Mouse (Mus musculus) Muller cell, postnatal 12 days (primary cell): ENCODE measurements at regions not wholly inside any gene's neighbourhood (a gene's known extent, or its start where the extent isn't known, plus 50 kb on each side); places are given as distances from the start of the nearest gene placed in this dataset.
A peak's percentile ranks its signal among the peaks of the same experiment; 100 is the strongest.

ENCODE experiments used
- DNase-seq: peaks from one replicate; pipeline ENCODE4 v3.0.0-alpha.2; 2015; ENCODE audit errors: inconsistent ontology term

DNA sequence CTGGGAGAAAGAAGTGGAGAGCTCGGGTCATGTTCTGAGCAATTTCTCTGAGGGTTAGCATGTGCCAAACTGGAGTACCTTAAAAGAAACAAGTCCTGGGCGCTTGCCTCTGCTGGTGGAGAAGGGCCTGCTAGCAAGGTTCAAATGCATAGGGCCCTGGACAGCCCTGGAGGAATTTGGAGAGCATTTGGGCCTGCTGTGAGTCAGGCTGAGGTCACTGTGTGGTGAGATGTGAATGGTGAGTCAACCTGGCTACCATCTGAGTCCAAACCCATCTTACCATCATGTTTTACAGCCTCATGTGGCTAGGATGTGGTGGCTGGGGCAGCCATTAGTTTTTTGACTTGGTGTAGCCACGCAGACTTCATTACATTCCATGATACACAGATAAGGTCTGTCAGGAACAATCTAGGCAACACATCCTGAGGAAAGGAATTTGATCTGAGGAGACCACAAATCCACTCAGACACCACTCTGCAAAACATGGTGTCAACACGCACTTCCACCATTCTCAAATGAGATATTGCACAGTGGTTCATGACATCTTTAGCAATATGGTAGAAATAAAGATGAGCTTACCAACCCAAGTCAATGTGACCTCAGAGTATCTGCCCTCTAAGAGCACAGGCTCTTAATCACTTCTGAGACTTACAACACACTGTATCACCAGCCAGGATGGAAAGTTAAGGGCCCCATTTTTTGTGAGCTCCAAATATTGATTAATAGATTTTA, 83.1 kb downstream of the Thbs2 start:
- DNase-seq: peak; percentile 85

DNA sequence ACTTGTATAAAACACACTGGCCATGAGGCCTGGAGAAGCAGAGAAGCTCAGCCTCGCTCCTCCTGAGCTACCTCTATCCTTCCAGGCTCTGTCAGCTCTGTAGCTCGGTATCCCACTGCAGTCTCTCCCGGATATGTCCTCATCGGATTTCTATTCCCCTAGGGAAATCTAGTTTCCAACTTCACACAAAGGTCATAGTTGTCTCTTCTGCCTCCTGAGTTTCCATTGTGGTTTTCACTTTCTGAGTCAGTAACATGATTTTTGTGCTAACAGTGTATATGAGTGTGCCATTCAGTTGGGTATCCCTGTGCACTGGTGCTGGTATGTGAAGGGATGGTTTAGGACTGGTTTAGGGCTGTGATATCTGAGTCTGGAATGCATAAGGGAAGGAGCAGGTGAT, 85.2 kb downstream of the Thbs2 start:
- DNase-seq: peak; percentile 19

DNA sequence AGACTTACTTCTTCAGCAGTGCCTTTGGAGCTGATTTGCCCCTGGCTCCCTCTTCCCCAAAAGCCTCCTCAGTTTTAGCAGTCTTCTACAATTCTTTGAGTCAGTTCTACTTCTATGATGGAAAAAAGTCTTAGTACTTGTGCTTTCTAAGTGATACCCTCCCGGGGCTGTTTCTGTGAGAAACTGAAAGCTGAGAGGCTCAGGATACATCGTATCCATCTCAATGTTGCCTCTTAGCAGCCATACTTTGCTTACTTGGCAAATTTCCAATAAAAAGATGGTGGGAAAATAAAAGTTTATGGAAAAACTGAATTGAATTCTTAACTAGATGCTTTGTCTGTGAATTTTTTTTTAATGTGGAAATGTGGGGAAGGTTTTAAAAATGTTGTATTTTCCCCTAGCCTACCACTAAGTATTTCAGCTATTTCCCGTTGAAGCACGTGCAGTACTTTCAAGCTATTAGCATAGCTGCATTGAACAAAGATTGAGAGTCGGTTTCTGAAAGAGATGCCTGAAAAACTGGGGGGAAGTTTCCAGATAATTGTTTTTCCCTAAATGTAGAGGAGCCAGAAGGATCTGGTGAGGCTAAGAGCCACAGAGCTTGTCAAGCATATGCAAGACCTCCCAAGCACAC, 87.6 kb downstream of the Thbs2 start:
- DNase-seq: no peak

DNA sequence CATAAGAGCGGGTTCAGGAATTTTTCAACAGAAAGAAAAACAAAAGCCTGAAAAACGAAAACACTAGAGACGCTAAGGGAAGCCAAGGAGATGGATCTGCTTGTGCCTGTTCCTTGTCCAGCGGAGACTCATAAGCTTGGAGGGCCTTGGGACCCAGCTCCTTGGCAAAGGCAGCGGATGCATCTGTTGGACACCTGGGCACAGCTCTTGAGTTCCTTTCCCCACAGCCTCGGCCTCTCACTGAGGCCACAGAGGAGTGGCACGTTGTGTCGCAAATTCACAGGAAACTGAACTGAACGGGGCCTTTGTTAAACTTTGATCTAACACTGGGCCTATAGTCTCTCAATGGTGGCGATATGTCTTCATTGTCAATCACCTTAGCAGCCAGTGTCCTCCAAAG, 94.4 kb downstream of the Thbs2 start:
- no peak for DNase-seq

DNA sequence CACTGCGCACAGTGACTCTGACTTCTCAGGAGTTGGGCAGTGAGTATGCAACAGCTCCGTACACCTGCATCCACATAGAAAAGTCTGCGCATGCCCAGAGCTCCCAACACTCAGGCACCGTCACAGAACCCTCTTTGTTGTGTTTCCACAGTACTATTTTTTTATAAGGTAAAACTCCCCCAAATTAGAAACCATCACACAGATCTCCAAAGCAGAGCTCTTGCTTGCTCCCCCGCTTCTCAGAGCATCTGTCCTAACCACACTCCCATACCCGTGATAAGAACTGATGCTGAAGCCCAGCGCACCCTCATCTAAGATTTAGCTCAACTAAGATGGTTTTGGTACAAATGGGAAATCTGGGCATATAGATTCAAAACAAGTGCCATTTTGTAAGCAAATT, 97.6 kb downstream of the Thbs2 start:
- no peak for DNase-seq

DNA sequence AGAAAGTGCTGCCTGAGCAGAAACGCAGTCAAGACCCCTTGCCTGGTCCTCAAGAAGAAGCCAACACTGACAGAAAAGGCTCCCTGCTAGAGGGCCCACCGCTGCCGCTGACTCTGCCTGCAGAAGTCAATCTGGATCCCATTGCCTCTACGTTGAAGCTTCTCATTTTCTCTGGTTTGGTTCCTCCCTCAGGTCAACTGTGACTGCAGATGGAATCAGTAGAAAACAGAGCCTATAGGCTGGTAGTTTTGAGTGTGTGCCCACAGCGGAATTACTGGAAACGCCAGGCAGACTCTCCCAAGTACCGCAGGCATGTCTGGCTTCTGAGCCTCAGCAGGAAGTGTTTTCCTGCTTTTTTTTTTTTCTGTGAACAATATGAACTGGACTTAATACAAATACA, 98.5 kb downstream of the Thbs2 start:
- no peak for DNase-seq

DNA sequence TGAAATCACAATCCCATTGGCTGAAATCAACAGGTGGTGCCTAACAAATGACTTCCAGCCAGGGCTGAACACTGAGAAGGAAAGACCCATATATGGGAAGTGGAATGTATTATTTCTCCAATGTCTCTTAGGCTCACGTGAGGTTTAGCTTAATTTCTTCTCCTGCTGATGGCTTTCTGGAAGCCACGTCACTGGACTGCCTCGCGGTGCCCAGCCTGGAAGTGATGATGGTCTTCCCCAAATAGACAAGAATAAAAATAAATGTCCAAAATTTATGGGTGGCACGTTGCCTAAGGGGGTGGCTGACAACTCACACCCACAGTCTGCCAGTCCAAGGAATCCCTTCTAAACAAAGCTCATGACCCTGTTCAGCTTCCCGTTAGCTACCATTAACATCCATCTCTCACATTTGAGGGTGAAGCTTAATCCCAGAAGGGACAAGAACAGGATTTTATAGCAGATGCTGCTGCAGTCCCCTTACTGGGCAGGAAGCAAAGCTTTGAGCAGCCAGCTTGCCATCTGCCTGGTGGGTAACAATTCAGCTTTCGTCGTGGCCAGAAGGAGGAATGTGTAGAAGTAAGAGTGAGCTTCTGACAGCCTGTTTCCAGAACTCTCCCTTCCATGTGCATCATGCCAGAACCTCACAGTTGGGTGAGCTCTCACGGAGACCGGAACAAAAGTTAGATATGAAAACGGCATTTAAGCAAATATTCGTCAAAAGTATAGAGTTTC, 105.8 kb downstream of the Thbs2 start:
- DNase-seq: no peak

DNA sequence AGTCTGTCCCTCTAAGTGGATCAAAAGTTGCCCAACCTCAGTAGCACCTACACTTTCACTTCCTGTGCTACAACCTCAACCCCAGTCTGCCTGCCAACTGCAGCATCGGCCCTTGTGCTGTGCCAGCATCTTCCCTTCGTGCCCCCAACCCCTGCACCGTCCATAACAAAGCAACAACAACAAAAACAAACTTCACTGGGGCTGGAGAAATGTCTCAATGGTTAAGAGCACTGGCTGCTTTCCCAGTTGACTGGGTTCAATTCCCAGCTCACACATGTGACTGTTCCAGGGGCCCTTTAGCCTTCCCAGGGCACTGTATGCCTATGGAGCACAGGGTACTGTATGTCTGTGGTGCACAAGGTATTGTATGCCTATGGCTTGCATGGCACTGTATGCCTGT, 114.4 kb downstream of the Thbs2 start:
- DNase-seq: no peak

DNA sequence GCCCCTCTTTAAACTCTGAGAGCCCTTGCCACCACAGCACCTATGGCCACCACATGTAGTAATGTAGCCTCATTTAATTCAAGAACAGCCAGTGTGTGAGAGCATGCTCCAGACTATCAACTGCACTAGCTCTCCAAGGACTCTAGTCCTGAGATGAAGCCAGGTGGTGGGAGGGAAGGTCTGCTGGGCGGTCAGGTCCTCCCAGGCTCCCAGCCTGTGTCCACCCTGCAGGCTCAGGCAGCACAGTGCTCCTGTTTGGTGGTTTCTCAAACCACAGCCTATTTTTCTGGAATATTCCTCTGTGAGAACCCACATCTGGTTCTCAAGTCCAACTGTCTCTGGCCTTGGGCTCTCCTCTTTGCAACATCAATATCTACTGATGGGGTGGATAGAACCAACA, 115.3 kb downstream of the Thbs2 start:
- DNase-seq: no peak

DNA sequence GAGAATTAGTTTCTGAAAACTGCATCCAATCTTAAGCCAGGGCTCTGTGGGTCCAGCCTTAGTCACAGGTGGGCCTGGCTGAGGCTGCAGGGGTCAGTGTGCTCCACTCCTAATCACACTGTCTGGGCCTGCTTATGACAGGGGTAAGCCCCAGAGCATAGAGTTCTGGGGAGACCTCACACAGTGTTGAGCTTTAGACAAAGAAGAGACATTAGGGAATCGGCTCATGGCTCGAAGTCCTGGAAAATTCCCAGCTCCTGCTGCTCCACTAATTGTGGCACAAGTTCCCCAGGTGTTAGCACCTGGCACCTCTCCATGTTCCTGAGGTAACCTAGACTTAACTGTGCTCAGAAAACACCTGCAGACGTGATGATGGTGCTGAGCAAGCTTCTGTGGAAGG, 115.8 kb downstream of the Thbs2 start:
- DNase-seq: no peak

DNA sequence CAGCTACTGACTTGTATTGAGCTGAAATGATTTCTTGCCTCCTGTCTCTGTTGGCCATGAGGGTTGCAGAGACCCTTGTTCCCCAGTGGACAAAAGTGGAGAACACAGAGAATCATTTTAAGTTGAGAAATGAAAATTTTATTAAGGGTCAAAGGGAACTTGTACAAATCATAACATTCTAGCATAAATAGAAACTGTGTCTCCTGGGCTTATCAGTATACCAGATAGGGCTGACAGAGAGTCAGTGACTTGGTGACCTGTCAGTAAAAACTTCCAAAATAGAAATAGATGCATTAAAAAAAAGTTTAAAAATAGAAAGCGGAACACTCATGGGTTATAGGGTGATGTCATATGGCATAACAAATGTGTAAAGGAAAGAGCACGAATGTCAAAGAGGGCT, 117.9 kb downstream of the Thbs2 start:
- no peak for DNase-seq

DNA sequence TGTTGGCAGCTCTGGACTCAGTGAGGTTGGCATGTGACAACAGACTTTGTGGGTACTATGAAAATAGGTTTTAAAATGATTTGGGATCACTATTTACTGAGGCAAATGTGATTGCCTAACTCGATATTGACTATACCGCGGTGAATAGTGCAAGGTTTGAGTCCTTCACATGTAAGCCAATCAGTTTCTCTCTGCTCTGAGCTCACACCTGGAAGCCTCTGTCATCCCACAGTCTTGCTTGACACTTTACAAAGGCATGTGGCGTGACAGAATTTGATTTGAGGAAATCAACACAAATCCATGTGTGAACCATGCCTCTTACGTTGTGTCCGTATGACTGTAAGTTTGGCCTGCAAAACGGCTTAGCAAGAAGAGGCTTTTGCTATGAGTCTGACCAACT, 122.9 kb downstream of the Thbs2 start:
- DNase-seq: no peak

DNA sequence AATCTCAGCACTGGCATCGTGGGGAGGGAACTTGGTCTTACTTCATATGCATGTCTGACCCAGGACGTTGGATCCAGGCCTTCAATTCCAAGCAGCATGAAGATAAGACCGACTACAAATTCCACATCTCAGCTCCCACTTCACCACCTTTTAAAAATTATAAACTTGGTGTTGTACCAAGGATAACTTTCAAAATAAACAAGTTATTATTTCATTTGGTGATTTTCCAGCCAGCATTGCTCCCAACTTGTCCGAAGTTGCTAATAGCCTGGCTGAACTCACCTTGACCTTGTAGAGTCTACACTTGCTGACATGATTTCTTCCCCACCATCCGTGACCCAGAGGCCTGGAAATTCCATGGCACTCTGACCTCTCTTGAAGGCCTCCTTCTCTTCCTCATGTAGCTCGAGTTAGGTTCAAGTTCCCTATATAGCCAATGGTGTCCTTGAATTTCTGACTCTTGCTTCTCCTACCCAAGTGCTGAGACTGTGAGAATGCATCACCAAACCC, 123.7 kb downstream of the Thbs2 start:
- DNase-seq: no peak

DNA sequence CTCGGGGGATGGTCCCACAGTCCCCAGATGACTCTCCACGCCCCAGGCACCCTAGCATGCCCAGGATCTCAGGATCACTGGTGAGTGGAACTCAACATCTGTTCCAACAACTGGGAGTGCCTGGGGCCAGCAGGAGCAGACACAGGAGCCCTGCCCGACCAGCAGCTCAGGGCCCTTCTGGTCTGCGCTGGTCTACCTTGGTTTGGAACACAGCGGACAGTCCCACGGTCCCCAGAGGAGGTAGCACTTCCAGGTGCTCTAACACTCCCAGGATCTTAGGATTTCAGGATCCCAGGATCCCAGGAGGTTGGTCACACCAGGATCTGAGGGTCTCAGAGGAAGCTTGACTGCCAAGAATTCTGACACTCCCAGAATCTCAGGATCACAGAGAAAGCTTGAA, 131.8 kb downstream of the Thbs2 start:
- DNase-seq: no peak

DNA sequence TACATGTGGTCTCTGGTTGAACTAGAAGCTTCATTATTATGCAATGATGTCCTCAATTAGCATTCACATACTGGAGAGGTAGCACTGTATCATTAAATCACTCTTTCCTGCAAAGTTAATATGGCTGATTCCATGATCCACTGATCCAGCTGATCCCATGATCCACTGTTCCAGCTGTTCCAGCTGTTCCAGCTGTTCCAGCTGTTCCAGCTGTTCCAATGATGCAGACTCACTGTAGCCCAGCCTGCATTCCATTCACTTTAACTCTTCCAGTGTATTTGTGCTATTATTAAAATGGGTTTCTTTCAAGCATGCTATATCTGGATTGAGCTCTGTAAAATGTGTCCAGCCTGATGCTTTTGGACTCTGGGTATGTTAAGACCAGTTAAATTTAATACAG, 136.8 kb downstream of the Thbs2 start:
- no peak for DNase-seq

DNA sequence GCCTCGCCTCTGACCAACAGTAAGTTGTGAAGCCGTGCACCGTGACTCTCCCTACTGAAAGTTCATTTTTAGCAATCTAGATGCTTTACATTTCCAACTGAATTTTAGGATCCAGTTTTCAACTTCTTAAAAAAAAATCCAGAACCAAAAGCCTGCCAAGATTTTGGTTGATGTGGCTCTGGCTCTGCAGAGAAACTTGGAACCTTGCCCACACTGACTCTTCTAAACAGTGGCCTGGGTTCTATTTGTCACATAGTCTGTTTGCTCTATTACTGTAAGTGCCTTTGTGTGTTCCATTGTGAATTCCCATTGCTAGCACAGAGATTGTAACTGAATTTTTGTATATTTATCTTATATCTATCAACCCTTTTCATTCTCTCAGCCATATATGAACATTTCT, 140.8 kb downstream of the Thbs2 start:
- peak; percentile 39 for DNase-seq

DNA sequence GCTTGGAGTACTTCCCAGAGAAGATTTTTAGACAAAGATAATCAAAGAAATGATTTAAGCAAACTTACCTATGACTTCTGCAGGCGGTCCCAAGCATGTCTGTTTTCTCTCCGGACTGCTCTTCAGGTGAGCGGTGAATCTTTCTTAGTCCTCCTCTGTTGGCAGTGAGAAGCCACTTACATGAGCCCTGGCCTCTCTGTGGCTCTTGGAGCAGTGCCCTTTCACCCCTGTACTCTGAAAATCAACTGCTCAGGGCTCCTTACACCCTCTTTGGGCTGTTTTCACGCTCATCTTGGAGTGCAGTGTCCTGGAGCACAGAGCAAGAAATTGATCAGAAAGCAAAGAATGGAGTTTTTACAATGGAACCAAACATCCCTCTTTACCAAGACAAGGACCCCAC, 142.0 kb downstream of the Thbs2 start:
- no peak for DNase-seq

DNA sequence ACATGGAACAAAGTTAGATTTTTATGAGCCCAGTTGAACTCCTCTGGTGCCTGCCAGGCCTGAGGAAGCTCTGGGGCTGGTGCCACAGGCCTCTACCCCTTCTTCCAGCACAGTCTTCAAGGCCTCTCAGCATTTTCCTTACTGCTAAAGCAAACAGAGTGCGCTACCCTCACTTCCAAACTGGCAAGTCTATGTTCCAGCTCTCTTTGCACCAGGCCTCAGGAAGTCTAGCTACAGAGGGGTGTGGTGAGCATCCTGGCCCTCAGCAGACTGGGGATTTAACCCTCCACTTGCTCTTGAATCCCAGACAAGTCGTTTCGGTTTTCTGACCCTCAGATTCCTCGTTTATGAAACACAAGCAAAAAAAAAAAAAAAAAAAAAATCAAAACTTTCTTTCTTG, 142.4 kb downstream of the Thbs2 start:
- DNase-seq: peak; percentile 42

DNA sequence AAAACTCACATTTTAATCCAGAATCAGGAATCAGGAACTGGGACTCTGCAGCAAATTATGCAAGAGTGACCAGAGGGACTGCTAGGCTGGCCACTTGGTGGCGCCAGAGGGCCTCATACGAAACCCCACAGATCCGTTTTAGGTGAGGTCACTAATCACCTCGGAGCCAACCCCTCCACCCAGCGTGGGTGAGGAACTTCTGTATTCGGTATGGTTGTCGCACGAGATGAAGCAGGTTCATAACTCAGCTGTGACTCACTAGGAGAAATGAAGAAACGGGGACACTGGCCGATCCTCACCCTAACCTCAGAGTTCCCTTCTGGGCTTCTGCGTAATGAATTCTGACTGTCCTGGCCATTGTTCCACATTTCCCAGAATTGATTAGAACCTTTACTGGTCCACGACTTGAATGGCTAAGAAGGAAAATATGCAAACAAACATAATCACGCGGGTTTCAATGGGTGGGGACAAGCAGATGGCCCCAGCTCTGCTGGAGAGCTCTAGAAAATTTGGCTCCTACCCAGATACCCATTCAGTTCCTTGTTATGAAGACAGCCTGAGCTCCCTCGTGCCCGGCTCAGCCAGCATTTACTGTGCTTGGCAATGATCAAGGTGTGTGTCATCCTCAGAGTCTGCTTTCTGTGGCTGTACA, 148.1 kb downstream of the Thbs2 start:
- peak; percentile 100 for DNase-seq

DNA sequence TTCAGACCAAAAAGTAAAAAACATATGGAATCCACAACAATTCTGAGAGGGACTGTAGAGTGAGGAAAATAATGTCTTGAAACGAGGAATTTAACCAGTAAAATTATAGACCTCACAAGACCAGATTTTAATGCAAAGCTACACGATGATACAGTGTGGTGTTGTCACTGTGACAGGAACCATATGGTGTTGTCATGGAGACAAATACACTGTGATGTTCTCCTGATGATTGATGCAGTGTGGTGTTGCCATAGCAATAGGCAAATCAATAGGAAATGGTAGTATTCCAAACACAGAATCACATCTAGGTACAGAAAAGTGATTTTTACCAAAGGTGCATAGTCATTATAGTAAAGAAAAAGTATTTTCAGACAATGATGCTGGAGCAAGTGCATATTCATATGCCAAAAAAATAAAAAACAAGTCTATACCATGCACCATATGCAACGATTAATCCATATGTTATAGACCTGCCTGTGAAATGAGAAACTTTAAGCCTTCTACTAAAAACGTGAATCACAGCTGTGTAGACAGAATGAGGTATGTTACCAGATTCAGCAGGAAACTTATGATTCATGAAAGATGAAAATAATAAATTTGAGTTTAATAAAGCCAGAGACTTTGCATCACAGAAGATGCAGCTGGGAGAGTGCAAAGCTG, 149.6 kb downstream of the Thbs2 start:
- no peak for DNase-seq

DNA sequence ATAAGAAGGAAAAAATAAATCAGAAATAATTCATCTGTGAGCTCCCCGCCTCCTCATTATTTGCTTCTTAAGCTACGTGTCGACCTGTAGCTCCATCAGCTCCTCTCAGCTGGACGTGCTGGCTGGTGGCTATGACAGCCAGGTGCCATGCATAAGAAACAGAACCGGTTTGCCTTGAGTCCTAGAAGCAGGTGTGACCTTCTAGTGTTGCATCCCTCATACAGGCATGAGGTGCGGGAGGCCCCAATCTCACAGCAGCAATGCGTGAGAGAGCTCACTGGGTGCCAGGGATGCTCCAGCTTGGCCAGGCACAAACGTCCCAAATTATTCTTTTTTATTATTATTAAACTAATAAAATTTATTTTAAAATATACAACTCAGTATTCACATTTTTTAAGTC, 153.0 kb downstream of the Thbs2 start:
- DNase-seq: no peak
